Mouse (Mus musculus): ENCODE measurements around the gene Mre11a.

Mre11a gene

DNA sequence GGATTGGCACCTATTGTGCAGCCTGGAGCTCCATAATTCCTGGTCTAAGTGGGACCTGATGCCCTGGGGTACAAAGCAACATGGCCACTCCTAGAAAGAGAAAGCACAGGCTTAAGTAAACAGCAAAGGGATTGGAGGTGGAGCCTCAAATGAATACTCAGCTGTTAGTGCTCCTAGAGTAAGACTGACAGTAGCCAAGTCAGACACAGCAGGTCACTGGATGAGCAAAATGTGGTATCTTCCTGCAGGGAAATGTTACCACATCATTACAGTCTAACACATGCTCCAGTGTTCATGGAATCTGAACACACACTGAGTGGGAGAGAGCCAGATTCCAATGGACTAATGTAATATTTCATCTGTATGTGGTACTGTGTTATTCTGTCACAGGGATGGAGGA, 36.9 kb downstream of the Mre11a start:
- no peak for DNase-seq (ENCODE audit: low spot score in 2 of 2)

DNA sequence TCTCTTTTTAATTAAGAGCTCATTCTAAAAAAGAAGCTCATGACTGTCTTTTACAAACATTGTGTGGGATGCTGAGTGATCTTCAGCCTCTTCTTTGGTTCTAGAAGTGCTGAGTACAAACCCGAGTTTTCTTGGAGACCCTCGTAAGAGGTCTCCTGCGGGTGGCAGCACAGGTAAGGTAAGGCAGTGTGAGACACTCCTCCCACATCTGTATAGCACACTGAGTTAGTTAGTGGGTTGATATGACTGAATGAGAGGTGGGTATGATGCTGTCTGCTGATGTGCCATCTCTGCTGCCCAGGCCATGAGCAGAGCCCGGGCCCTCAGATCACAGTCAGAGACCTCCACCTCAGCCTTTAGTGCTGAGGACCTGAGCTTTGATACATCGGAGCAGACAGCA, 40.4 kb downstream of the Mre11a start:
- no peak for DNase-seq (ENCODE audit: low spot score in 2 of 2)

DNA sequence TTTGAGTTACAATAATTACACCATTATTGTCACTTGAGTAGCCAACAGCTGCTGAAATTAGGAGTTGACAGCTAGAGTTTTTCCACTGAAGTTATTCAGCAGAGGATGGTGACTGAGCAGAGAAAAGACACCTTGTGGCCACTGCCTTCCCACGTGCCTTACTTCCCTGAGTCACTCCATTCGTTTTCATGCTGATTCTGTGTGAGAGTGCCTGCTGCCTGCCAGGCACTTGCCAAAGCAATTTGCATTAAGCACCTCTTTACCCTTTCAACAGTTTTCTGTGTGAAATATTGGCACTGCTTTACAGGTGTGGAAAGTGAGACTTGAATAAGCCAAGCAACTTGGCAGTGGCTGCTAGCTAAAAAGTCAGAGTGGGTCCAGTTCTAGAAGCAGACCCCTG, 43.4 kb downstream of the Mre11a start:
- no peak for DNase-seq (ENCODE audit: low spot score in 2 of 2)

DNA sequence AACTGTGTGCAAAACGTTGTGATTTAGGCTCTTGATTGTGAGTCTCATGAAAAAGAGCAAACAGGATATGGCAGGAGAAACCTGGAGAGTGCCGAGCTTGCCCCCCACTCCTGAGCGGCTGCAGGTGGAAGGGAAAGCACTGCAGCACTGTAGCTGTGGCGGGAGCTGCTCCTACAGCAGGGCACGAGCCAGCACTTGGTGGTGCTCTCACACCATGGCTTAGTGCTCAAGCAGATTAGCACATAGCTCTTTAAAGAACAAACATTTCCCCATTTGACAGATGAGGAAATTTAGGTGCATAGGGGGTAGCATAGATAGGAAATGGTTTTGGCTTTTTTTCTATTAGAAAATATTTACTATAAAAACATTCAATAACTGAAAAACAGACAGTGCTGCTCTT, 47.6 kb downstream of the Mre11a start:
- no peak for DNase-seq (ENCODE audit: low spot score in 2 of 2)

DNA sequence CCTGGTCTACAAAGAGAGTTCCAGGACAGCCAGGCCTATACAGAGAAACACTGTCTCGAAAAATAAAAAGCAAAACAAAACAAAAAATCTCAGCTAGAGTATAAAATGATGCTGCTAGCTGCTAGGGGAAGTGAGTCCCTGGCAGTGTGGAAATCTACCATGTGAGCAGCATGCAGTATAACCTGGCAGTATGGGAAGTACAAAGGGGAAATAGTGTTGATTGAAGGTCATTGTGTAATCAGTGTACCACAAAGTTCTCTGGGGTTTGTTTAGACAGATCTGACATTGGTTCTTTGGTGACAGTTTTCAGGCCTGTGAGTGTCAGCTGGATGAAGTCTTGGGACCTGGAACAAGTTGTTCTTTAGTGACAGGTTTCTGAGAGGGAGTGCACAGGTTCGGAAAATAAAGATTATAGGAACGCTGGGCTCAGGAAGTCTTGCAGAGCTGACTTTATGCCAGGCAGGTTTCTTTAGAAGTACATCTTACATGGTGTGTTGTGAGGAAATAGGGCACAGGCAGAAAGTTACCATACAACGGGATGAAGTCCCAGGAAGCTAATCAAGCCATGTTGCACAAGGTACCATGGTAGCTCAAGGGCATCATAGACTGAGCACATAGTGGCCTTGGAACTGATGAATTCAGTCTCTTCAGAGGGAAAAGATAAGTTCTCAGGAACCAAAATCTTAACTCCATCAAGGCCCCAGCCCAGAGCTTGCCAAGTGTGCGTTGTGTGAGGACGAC, 51.1 kb downstream of the Mre11a start:
- DNase-seq (ENCODE audit: low spot score in 2 of 2): peak in 1 of 2 experiments; percentile 4

DNA sequence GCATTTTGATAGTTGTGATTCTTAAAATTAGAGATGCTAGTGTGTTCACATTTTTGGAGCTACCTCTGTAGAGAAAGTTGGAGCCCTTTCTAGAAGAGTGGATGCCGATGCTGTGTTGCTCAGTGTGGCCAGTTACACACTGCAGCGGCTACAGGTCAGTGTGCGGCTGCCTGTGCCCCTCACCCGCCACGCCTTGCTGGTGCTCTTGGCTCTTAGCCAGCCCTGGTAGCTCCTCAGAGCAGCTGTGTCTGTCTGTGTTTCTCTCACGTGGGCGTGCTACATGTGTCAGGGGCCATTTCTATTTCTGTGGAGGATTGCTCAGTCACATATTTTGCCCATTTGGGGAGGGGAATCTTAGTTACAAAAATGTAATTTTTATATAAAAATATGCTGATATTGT, 55.1 kb downstream of the Mre11a start:
- DNase-seq (ENCODE audit: low spot score in 2 of 2): peak; percentile 18 to 19

DNA sequence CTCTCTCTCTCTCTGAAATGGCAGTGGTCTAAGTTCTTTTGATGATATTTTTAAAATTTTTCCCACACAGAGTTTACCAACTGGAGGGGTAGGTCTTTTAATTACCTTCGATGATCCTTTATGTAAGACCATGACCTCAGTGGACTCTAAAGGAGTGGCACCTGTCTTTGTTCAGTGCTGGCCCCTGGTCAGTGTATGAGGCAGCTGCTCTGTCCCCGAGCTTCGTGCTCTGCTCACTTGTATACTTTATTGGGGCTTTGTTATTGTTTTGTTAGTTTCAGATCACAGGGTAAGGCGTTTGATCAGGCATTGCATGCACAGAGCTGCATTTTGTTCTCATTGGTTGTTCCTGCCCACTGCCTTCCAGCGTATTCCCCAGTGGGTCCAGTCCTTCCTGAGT, 55.5 kb downstream of the Mre11a start:
- DNase-seq (ENCODE audit: low spot score in 2 of 2): no peak

DNA sequence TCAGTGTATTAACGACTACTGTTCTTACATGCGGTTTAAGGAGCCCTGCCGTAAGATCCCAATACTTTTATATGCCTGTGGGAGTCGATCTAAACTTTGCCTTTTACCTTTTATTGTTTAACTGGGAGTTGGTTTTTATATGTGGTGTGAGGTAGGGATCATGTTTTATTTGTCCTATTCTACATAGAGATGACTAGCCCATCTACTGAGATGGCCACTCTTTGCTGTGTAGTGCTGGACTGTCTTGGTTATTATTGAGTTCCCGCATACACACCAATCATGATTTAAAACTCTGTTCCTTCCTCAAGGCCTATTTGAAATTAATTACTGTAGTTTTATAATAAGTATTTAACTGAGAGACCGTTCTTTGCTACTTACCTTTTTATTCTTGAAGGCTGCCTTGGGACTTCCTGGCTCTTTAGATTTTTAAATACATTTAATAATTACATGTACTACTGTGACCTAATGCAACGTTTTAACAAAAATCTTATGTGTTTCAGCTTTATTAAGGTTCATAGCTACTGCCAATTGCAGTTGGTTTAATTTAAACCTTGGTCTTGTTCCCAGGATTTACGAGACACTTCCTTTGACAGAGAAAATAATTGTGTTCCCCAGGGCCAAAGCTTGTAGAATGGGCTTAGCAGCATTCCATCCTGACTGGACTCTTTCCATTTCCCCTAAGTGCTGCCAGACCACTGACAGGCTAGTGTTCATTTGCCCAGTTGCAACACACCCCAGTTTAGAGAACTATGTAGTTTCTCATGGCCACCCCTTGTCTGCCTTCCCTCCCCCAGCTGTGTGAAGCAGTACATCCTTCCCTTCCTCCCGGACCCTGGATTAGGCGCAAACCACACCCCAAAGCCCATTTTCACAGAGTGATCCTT, 57.7 kb downstream of the Mre11a start:
- DNase-seq (ENCODE audit: low spot score in 2 of 2): peak in 1 of 2 experiments; percentile 9

DNA sequence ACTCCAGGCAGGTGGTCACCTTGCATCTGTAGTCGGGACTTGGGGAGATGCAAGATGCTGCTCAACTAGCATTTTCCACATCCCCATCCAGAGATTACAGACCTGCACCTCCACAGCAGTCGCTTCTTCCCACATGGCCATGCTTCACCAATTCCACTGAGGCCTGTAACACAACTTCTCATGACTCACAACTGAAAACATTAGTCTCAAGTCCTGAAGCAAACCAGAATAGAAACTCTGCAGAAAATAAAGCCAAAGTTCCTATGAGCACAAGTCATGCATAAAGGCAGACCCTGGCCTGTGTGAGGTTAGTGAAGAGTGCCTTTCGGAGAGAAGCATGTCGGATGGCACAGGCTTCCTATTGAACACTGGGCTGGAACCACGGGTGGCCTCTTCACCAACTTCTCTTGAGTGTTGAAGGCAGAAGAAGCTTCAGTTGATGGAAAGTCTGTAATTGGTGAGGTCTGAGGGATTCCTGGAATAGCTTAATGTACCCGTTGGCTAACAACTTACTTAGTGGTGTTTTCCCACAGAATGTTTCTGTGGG, 58.9 kb downstream of the Mre11a start:
- no peak for DNase-seq (ENCODE audit: low spot score in 2 of 2)

DNA sequence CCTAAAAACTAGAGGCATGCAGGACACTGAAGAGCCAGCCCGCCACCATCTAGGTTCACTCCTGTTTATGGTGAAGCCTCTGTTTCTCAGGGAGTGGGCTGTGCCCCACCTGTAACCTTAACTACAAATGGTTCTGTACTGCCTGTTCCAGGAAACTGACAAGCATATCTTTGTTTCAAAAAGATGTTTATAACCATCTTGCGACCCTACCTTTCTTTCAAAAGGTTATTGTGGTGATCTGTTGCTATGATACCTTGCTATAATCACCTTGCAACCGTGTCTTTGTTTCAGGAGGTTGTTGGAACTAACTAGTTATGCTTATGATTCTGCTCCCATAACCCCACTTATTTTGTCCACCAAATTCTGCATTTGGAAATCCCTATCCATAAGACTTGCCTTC, 59.4 kb downstream of the Mre11a start:
- DNase-seq (ENCODE audit: low spot score in 2 of 2): no peak

DNA sequence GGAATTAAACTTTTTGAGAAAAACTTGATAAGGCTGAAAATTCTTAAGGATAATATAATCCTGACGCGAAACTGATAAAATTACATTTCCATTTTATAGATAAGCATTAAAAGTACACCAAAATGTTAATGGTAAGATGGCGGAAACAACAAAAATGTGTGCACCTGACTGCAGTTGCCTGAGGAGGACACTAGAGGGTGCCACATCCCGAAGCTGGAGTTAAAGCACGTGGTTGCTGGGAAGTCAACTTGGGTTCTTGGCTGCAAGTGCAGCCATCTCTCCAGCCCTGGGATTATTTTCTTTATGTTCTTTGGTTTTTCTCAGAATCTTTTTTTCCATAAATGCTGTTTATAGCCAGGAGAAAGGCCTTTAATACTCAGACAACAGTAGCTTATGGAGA, 62.0 kb downstream of the Mre11a start:
- DNase-seq (ENCODE audit: low spot score in 2 of 2): no peak

DNA sequence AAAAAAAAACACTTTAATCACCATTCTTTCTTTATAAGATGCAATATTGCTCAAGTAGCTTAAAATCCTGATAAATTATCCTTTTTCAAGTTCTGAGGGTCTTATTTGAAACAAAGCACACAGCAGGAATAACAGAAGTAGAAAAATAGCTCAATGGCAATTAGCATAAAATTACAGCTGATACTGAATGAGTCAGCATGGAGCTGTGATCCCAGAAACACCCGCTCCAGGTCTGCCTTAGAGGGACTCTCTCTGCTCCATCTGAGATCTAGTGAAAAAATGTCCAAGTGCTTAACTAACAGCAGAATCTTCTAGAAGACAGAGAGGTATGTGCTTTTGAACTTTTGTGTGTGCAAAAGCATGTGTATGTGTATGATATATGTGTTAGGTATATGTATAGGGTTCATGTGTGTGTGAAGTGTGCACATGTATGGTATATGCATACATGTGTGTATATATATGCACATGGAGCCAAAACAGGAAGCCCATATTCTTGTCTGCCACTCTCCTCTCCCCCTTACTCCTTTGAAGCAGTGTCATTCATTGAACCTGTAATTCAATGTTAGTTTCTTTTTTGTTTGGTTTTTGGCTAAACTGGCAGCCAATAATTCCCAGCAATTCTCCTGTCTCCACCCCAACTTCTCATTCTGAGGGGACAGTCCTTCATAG, 63.9 kb downstream of the Mre11a start:
- no peak for DNase-seq (ENCODE audit: low spot score in 2 of 2)

DNA sequence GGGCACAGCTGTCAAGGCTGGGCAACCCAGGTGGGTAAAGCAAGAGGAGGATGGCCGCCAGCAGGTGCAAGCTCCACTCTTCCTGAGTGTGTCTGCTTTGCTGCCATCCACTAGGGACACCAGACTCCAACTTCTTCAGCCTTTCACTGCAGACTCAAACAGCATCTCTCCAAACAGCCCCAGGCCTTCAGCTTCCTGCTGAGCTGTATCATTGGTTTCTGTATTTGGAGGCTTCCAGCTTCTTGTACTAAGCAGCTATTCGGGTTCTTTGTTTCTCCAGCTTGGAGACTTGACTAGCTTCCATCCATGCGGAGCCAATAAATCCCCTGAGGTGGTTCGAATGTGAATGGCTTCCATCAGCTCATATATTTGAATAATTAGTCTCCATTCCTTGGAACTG, 70.1 kb downstream of the Mre11a start:
- no peak for DNase-seq (ENCODE audit: low spot score in 2 of 2)

DNA sequence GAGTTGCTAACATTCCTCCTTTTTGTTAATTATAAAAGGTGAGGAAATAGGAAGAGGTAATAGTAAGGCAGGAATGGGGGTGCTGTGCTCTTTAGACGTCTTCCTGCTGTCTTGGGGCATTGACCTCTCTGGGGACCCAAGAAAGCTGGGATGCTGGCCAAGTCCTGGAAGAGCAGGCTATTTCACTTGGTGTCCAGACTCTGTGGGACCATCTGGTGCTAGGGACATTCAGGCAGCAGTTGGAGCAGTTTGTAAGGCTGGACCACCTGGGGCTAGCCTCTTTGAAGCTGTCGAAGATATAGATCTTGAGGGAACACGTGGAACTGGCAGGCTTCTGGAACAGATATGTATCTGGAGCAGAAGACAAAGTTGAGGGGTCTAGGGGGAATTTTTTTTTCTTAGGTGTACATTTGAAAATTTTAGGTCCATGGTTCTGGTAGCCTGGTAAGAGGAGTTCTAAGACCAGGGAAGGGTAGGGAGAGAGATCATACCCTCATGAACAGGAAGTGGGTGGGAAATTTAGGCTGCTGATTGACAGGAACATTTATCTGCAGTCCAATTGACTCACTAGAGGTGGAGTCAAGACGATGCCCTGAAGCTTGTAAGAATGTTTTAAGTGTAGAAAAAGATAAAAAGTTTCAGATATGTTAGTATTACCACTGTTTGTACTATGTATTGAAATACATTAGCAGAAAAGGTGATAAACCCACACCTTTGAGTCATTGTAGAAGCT, 72.6 kb downstream of the Mre11a start:
- no peak for DNase-seq (ENCODE audit: low spot score in 2 of 2)

DNA sequence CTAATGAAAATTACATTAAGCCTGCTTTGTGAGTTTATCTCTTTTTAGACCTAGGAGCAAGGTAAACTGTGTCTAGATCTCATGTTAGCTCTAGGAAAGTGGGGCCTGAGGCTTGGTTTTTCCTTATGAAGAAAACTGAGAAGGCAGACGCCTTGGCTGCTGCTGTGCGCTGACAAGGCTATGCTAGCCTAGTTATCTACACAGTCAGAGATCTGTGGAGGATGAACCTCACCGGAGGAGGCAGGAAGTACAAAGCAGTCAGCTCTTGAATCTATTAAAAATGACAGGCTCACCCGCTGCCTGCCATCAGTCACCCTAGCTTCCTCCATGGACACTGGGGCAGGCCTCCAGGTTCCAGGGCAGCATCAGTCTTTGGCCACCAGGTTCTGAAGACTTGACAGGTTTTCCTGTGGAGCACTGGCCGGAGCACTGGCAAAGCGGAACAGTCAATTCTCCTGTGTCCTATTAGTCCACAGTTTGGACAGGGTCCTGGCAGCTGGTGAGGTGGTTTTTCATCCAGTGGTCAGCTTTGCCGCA, 73.8 kb downstream of the Mre11a start:
- no peak for DNase-seq (ENCODE audit: low spot score in 2 of 2)

DNA sequence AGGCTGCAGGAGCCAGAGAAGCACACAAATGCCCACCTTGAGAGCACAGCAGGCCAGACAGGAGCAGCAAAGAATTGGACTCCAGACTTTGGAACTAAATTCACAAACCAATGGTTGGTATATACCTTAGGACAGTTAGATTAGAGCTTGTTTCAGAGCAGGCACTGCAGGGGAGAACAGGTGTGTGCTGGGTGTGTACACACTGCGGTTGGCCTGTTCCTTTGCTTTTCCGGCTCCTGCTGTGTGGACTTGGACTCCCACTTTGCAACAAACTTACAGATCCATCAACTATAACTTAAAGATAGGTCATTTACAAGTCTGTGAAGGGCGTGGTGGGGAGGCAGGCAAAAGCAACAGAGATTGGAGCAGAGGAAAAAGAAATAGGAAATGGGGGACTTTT, 74.3 kb downstream of the Mre11a start:
- no peak for DNase-seq (ENCODE audit: low spot score in 2 of 2)

DNA sequence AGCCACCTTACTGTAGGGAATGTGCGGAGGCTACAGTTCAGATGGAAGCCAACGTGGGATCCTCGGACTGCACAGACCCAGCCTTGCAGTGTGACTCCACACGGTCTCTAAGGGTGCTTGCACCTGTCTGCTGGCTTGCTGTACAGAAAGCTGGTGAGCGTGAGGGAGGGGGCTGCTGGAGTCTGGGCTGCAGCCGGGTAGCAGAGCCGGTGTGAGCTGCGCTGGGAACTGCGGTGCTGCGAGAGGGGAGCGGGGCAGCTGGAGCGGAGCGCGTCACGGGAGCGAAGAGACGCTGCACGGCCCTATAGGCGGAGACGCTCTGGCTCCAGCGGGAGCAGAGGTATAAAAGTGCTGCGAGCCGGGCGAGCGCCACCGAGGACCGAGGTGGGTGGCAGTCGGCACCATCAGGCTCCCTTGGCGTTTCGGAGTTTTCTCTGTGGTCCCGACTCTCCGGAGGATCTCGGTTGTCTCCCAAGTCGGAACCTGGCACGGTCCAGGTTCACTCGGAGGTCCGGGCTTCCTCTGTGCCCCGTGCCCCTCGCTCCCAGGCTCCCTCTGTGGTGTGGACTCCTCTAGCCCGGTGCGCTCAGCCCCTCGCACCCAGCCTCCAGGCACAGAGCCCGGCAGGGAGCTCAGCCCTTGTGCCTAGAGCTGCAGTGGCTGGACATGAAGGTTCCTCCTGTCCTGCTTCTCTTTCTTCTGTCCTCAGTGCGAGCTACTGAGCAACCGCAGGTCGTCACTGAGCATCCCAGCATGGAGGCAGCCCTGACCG, 75.6 kb downstream of the Mre11a start, which contains the start of gene Gpr83:
TSS of gene Gpr83 (plus strand) at position 343 of the 772 bp plus-strand sequence.
- no peak for DNase-seq (ENCODE audit: low spot score in 2 of 2)

DNA sequence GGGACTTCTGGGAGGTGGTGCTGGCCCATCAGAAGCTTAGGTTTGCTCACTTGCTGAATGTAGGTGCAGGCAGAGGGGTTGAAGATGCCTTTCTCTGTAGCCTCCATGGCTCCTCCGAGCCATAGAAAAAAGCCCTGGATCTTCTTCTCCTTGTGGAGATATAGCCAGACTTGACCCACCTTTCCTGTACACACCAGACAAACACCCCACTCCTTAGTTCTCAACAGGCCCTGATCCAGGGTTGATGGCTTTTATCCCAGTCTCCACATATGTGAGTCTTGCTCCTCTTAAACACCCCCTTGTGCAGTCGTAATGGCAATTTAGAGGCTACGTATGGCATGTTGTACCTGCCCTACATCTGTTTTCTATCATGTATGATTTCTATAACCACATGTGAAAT, 78.7 kb downstream of the Mre11a start:
- no peak for DNase-seq (ENCODE audit: low spot score in 2 of 2)

DNA sequence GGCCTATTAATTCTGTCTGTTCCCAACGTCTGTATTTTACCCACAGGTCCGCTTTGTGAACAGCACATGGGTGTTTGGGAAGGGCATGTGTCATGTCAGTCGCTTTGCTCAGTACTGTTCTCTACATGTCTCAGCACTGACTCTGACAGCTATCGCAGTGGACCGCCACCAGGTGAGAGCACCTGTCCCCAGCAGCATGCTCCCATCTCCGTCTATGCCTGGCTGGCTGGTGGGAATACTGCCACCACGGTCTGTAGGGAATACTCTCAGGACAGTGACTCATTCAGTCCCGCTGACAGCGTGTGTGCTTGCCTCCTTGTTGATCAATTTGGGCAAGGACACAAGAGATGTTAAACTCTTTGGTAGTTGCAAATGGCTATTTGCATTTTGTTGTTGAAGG, 80.3 kb downstream of the Mre11a start:
- no peak for DNase-seq (ENCODE audit: low spot score in 2 of 2)

DNA sequence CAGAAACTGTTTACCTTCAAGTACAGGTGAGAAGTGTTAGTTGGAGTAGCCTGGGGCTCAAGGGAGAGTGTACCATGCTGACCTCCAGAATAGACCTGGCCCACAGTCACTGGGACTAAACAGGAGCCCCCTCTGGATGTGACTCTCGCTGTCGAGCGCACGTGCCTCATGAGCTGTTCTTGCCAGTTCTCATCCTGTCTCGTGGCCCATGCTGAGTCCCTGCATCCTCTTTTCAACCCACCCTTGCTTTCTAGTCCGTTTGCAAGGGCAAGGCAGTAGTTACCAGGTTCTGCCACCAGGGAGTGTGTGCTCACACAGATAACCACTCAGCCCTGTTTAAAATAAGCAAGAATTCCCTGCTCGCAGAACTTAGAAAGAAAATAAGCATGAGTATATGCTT, 82.5 kb downstream of the Mre11a start:
- peak; percentile 43 to 57 for DNase-seq (ENCODE audit: low spot score in 2 of 2)
